Mouse (Mus musculus) lung, embryonic 16.5 days (tissue): ENCODE data around the gene Rpl7a. TPM values are rescaled to one million over a fixed set of nuclear protein-coding genes. Genes with fewer than 3 reads are reported as not detected.

Experiments used
- ATAC-seq: fragments of 200-750 bp; cut with Nextera tagmentation; 2 replicates; pipeline ENCODE4 v1.8.0; 2017; ENCODE audit warnings: low read depth, mild to moderate bottlenecking, moderate library complexity
- H3K27ac ChIP-seq: fragments of 300-500 bp; sonication (generic); 2 replicates; pipeline ENCODE4 v1.5.1; 2014; ENCODE audit warnings: mild to moderate bottlenecking, control low read depth, low read length
- H3K27me3 ChIP-seq: fragments of 300-500 bp; sonication (generic); 2 replicates; pipeline ENCODE4 v1.6.1; 2014; ENCODE audit warnings: low read depth, low read length, mixed read lengths; ENCODE audit not compliant: control insufficient read depth, insufficient read depth
- H3K36me3 ChIP-seq: fragments of 300-500 bp; sonication (generic); 2 replicates; pipeline ENCODE4 v1.6.1; 2014; ENCODE audit warnings: low read length; ENCODE audit not compliant: control insufficient read depth, insufficient read depth
- H3K4me1 ChIP-seq: fragments of 300-500 bp; sonication (generic); replicated peaks from 2 replicates; pipeline ENCODE4 v1.6.1; 2014; ENCODE audit warnings: low read length, mixed read lengths; ENCODE audit not compliant: control insufficient read depth, insufficient read depth
- H3K4me2 ChIP-seq: fragments of 300-500 bp; sonication (generic); 2 replicates; pipeline ENCODE4 v1.6.1; 2014; ENCODE audit warnings: low read depth, low read length, control low read depth
- H3K4me3 ChIP-seq: fragments of 300-500 bp; sonication (generic); 2 replicates; pipeline ENCODE4 v1.5.1; 2014; ENCODE audit warnings: mild to moderate bottlenecking, low read length, control low read depth
- H3K9ac ChIP-seq: fragments of 300-500 bp; sonication (generic); 2 replicates; pipeline ENCODE4 v1.6.1; 2014; ENCODE audit warnings: low read length, control low read depth
- H3K9me3 ChIP-seq: fragments of 300-500 bp; sonication (generic); 2 replicates; pipeline ENCODE4 v1.6.1; 2016; ENCODE audit warnings: low read length; ENCODE audit not compliant: control insufficient read depth
- WGBS: fragments of 180-500 bp; shearing (Covaris S2); extraction: QIAGEN DNeasy Blood & Tissue Kit; methylation state at CpG from one replicate; pipeline ENCODE4 v1.1.7; 2014; 5-methylcytosine and 5-hydroxymethylcytosine counted together
- polyA plus RNA-seq: library from polyadenylated mRNA; unstranded; fragments of >200 nt; fragmentation: Nextera tagmentation; extraction: Ambion mirVana; gene quantifications from 2 replicates; pipeline ENCODE4 v1.2.1, GENCODE M21; 2015

Rpl7a gene
- polyA plus RNA-seq, 1 experiment from 2014 or later, result 617 TPM

- H3K4me1 ChIP-seq, result no peaks in the 10 kb centered on the region
- H3K36me3 ChIP-seq, result no peaks in the 10 kb centered on the region
- no peak overlapping the region for H3K4me3 ChIP-seq
- no peak overlapping the region for H3K27ac ChIP-seq
- no peak overlapping the region for H3K9ac ChIP-seq
- H3K9me3 ChIP-seq, result no peaks in the 10 kb centered on the region
- H3K27me3 ChIP-seq, result no peaks in the 10 kb centered on the region
- no peak for ATAC-seq
- 71% methylated on average over 3 of the region's 3 CpGs for WGBS
- no peak overlapping the region for H3K4me2 ChIP-seq
Measured at GRCm38 (mm10) chr2:26943253-26943652, 32.7 kb downstream of the Rpl7a start.

GRCm38 (mm10) chr2:26950411-26950810, 39.8 kb downstream of the Rpl7a start:
- no peak for ATAC-seq
- Histone ChIP-seq H3K4me1 (no peaks in the 10 kb centered on the region), H3K4me2 (no peak overlapping the region), H3K4me3 (no peak overlapping the region), H3K9ac (no peak overlapping the region), H3K27me3 (no peaks in the 10 kb centered on the region), H3K9me3 (no peaks in the 10 kb centered on the region), H3K36me3 (peaks cover 23% of the 10 kb centered on the region), H3K27ac (no peak overlapping the region)
- WGBS, result 86% methylated on average over 2 of the region's 2 CpGs

GRCm38 (mm10) chr2:26951346-26951905, 40.9 kb downstream of the Rpl7a start:
- 83% methylated on average over 8 of the region's 8 CpGs for WGBS
- H3K36me3 ChIP-seq, result peaks cover 30% of the 10 kb centered on the region
- no peaks in the 10 kb centered on the region for H3K4me1 ChIP-seq
- no peak overlapping the region for H3K27ac ChIP-seq
- no peak overlapping the region for H3K4me2 ChIP-seq
- no peak for ATAC-seq
- no peak overlapping the region for H3K9ac ChIP-seq
- no peaks in the 10 kb centered on the region for H3K27me3 ChIP-seq
- H3K9me3 ChIP-seq, result no peaks in the 10 kb centered on the region
- no peak overlapping the region for H3K4me3 ChIP-seq

- ATAC-seq, result no peak
- Histone ChIP-seq H3K9me3 (no peaks in the 10 kb centered on the region), H3K4me2 (no peak overlapping the region), H3K4me1 (no peaks in the 10 kb centered on the region), H3K9ac (no peak overlapping the region), H3K4me3 (no peak overlapping the region), H3K27me3 (no peaks in the 10 kb centered on the region), H3K36me3 (peaks cover 38% of the 10 kb centered on the region), H3K27ac (no peak overlapping the region)
- 85% methylated on average over 4 of the region's 4 CpGs for WGBS
Measured at GRCm38 (mm10) chr2:26952193-26952592, 41.6 kb downstream of the Rpl7a start.

GRCm38 (mm10) chr2:26952866-26953265, 42.3 kb downstream of the Rpl7a start:
- 91% methylated on average over 8 of the region's 8 CpGs for WGBS
- Histone ChIP-seq H3K4me1 (no peaks in the 10 kb centered on the region), H3K9ac (no peak overlapping the region), H3K27me3 (no peaks in the 10 kb centered on the region), H3K36me3 (peaks cover 43% of the 10 kb centered on the region), H3K27ac (no peak overlapping the region), H3K9me3 (no peaks in the 10 kb centered on the region), H3K4me3 (no peak overlapping the region), H3K4me2 (no peak overlapping the region)
- no peak for ATAC-seq

- Histone ChIP-seq H3K27me3 (no peaks in the 10 kb centered on the region), H3K4me2 (no peak overlapping the region), H3K36me3 (peaks cover 57% of the 10 kb centered on the region), H3K9ac (no peak overlapping the region), H3K4me3 (no peak overlapping the region), H3K27ac (no peak overlapping the region), H3K9me3 (no peaks in the 10 kb centered on the region), H3K4me1 (no peaks in the 10 kb centered on the region)
- 79% methylated on average over 2 of the region's 2 CpGs for WGBS
- no peak for ATAC-seq
Measured at GRCm38 (mm10) chr2:26954735-26955395, 44.3 kb downstream of the Rpl7a start.

- H3K36me3 ChIP-seq, result peaks cover 64% of the 10 kb centered on the region
- H3K9me3 ChIP-seq, result no peaks in the 10 kb centered on the region
- H3K4me1 ChIP-seq, result no peaks in the 10 kb centered on the region
- WGBS, result 90% methylated on average over 12 of the region's 12 CpGs
- no peak overlapping the region for H3K4me3 ChIP-seq
- ATAC-seq, result no peak
- H3K4me2 ChIP-seq, result no peak overlapping the region
- no peak overlapping the region for H3K9ac ChIP-seq
- H3K27me3 ChIP-seq, result no peaks in the 10 kb centered on the region
- H3K27ac ChIP-seq, result no peak overlapping the region
Measured at GRCm38 (mm10) chr2:26956811-26957487, 46.4 kb downstream of the Rpl7a start.

GRCm38 (mm10) chr2:26957488-26957859, 46.9 kb downstream of the Rpl7a start:
- Histone ChIP-seq H3K9me3 (no peaks in the 10 kb centered on the region), H3K27me3 (no peaks in the 10 kb centered on the region), H3K4me1 (no peaks in the 10 kb centered on the region), H3K9ac (no peak overlapping the region), H3K4me2 (no peak overlapping the region), H3K27ac (no peak overlapping the region), H3K4me3 (no peak overlapping the region), H3K36me3 (peaks cover 64% of the 10 kb centered on the region)
- no peak for ATAC-seq
- WGBS, result 75% methylated on average over 2 of the region's 2 CpGs

- H3K27ac ChIP-seq, result no peak overlapping the region
- no peak overlapping the region for H3K4me3 ChIP-seq
- peaks cover 13% of the 10 kb centered on the region for H3K4me1 ChIP-seq
- H3K27me3 ChIP-seq, result no peaks in the 10 kb centered on the region
- H3K9ac ChIP-seq, result no peak overlapping the region
- 72% methylated on average over 4 of the region's 4 CpGs for WGBS
- H3K4me2 ChIP-seq, result no peak overlapping the region
- H3K36me3 ChIP-seq, result peaks cover 38% of the 10 kb centered on the region
- ATAC-seq, result no peak
- no peaks in the 10 kb centered on the region for H3K9me3 ChIP-seq
Measured at GRCm38 (mm10) chr2:26960756-26961155, 50.2 kb downstream of the Rpl7a start.
